Mouse (Mus musculus) liver, embryonic 15.5 days (tissue): ENCODE results near the gene Tubgcp4. TPM values are rescaled to one million over a fixed set of nuclear protein-coding genes. Genes with fewer than 3 reads are reported as not detected.
"Not testable (repeated sequence)": the region's sequence is repeated elsewhere in the genome, so short reads cannot be mapped to it uniquely, and the experiment has no call there.

Source experiments
- ATAC-seq: fragments of 200-750 bp; cut with Nextera tagmentation; 2 replicates; pipeline ENCODE4 v1.8.0; 2017; ENCODE audit warnings: moderate number of reproducible peaks, mild to moderate bottlenecking, moderate library complexity; ENCODE audit not compliant: insufficient read depth
- H3K27ac ChIP-seq: fragments of 300-500 bp; sonication (generic); replicated peaks from 2 replicates; pipeline ENCODE4 v1.5.1; 2015; ENCODE audit warnings: mild to moderate bottlenecking, inconsistent platforms
- H3K27me3 ChIP-seq: fragments of 300-500 bp; sonication (generic); 2 replicates; pipeline ENCODE4 v1.6.1; 2015; ENCODE audit warnings: mild to moderate bottlenecking, inconsistent platforms
- H3K36me3 ChIP-seq: fragments of 300-500 bp; sonication (generic); replicated peaks from 2 replicates; pipeline ENCODE4 v1.6.1; 2015; ENCODE audit warnings: moderate library complexity, mild to moderate bottlenecking, inconsistent platforms
- H3K4me1 ChIP-seq: fragments of 300-500 bp; sonication (generic); replicated peaks from 2 replicates; pipeline ENCODE4 v1.6.1; 2015; ENCODE audit warnings: inconsistent platforms
- H3K4me2 ChIP-seq: fragments of 300-500 bp; sonication (generic); 2 replicates; pipeline ENCODE4 v1.6.1; 2015; ENCODE audit warnings: moderate library complexity, mild to moderate bottlenecking, inconsistent platforms
- H3K4me3 ChIP-seq: fragments of 300-500 bp; sonication (generic); replicated peaks from 2 replicates; pipeline ENCODE4 v1.5.1; 2015; ENCODE audit warnings: mild to moderate bottlenecking, inconsistent platforms
- H3K9ac ChIP-seq: fragments of 300-500 bp; sonication (generic); 2 replicates; pipeline ENCODE4 v1.6.1; 2015; ENCODE audit warnings: moderate library complexity, mild to moderate bottlenecking, inconsistent platforms
- H3K9me3 ChIP-seq: fragments of 300-500 bp; sonication (generic); replicated peaks from 2 replicates; pipeline ENCODE4 v1.6.1; 2016; ENCODE audit warnings: inconsistent platforms
- WGBS: fragments of 180-500 bp; shearing (Covaris S2); methylation state at CpG from one replicate; pipeline ENCODE4 v1.1.7; 2015; ENCODE audit warnings: mixed read lengths; ENCODE audit not compliant: insufficient replicate concordance; 5-methylcytosine and 5-hydroxymethylcytosine counted together
- polyA plus RNA-seq: library from polyadenylated mRNA; unstranded; fragments of >200 nt; fragmentation: Nextera tagmentation; extraction: Ambion mirVana; gene quantifications from 2 replicates; pipeline ENCODE4 v1.2.1, GENCODE M21; 2015

Tubgcp4 gene
- 17.8 and 21.8 TPM in 2 replicates for polyA plus RNA-seq

DNA sequence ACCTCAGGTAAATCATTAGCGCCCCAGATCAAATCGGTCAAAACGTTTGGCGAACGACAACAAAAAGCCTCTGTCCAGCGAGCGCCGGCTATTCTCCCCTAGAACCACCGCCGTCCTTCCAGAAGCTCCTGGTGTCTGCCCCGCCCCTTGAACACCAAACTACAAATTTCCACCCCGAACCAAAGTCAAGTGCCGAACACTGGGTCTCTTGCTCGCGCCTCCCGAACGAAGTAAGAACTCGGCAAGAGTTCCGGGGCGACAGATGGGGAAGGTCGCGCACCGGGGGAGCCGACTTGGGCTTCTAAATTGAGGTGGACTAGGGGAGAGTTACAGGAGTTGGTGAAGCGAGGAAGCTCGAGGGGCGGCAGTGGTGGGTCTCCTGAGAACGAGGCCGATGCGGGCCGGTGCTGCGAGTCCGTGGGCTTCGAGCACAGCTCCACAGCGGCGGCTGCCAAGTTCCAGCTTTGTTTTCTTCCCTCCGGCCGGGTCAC lies at the start of gene Tubgcp4:
Gene Tubgcp4, plus strand, starts transcription at position 174 of the 491 bp plus-strand sequence.
- Histone ChIP-seq H3K4me1 (peaks cover 33% of the 10 kb centered on the region), H3K36me3 (peaks cover 37% of the 10 kb centered on the region), H3K9me3 (no peaks in the 10 kb centered on the region), H3K27ac (peak within 1 kb of the TSS; percentile 92), H3K9ac (peak within 1 kb of the TSS; percentile 94), H3K27me3 (no peaks in the 10 kb centered on the region), H3K4me3 (peak within 1 kb of the TSS; percentile 98), H3K4me2 (peak within 1 kb of the TSS; percentile 88)
- under 1% methylated on average over 38 of the region's 38 CpGs for WGBS
- ATAC-seq = peak; percentile 36

DNA sequence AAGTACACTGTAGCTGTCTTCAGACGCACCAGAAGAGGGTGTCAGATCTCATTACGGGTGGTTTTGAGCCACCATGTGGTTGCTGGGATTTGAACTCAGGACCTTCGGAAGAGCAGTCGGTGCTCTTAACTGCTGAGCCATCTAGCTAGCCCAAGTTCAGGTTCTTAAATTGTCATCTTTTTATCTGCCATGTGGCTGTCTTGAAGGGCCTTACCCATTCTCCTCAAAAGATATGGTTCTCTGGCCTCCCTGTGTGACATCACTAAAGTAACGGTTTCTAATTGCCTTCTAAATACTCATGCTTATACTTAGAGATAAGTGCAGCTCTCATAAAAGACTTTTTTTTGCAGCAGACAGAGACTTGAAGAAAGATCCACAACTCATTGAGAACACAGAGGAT lies 44.2 kb upstream of the Tubgcp4 start:
- not testable (repeated sequence) for H3K4me2 ChIP-seq, H3K36me3 ChIP-seq, H3K9me3 ChIP-seq, ATAC-seq, H3K4me3 ChIP-seq, H3K27me3 ChIP-seq, H3K27ac ChIP-seq, H3K9ac ChIP-seq, H3K4me1 ChIP-seq
- 71% methylated on average over 5 of the region's 5 CpGs for WGBS

GRCm38 (mm10) chr2:121127536-121127935 lies 42.9 kb upstream of the Tubgcp4 start:
- no peak overlapping the region for H3K4me3 ChIP-seq
- H3K4me1 ChIP-seq = no peaks in the 10 kb centered on the region
- ATAC-seq = no peak
- H3K4me2 ChIP-seq = no peak overlapping the region
- H3K27ac ChIP-seq = no peak overlapping the region
- H3K36me3 ChIP-seq = no peaks in the 10 kb centered on the region
- H3K27me3 ChIP-seq = no peaks in the 10 kb centered on the region
- no peak overlapping the region for H3K9ac ChIP-seq
- 61% methylated on average over 1 of the region's 1 CpGs for WGBS
- H3K9me3 ChIP-seq = no peaks in the 10 kb centered on the region

- no peak overlapping the region for H3K4me3 ChIP-seq
- no peak overlapping the region for H3K9ac ChIP-seq
- 55% methylated on average over 9 of the region's 9 CpGs for WGBS
- no peaks in the 10 kb centered on the region for H3K36me3 ChIP-seq
- ATAC-seq = no peak
- H3K27me3 ChIP-seq = no peaks in the 10 kb centered on the region
- no peak overlapping the region for H3K27ac ChIP-seq
- H3K4me2 ChIP-seq = no peak overlapping the region
- no peaks in the 10 kb centered on the region for H3K9me3 ChIP-seq
- no peaks in the 10 kb centered on the region for H3K4me1 ChIP-seq
Observed at GRCm38 (mm10) chr2:121128865-121129620, 41.4 kb upstream of the Tubgcp4 start.

- no peak for ATAC-seq
- WGBS = 53% methylated on average over 1 of the region's 1 CpGs
- no peak overlapping the region for H3K4me2 ChIP-seq
- 0 out of 2 replicates have a peak, but pooled peaks cover 4% of the 10 kb centered on the region for H3K36me3 ChIP-seq
- no peaks in the 10 kb centered on the region for H3K9me3 ChIP-seq
- no peak overlapping the region for H3K4me3 ChIP-seq
- H3K27me3 ChIP-seq = no peaks in the 10 kb centered on the region
- no peak overlapping the region for H3K9ac ChIP-seq
- H3K27ac ChIP-seq = no peak overlapping the region
- peaks cover 4% of the 10 kb centered on the region; the same call in 1 of the 2 replicates for H3K4me1 ChIP-seq
Observed at GRCm38 (mm10) chr2:121132822-121133221, 37.6 kb upstream of the Tubgcp4 start.

DNA sequence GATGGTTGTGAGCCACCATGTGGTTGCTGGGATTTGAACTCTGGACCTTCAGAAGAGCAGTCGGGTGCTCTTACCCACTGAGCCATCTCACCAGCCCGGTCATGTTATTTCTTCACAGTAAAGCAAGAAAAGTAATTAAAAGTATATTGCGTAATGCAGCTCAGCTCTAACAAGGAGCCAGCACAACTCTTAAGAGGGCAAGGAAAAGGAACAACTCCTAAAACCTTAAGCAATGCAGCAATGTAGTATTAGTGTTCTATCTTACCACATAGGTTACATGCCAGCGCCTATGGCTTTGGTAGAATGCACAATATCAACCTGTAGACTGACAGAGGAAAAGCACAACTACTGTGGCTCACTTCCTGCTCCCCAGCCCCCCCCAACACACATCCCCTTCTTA lies 33.1 kb upstream of the Tubgcp4 start:
- no peak for ATAC-seq
- H3K4me2 ChIP-seq = peak overlapping the region; percentile 31; the same call in 1 of the 2 replicates
- peaks cover 15% of the 10 kb centered on the region; the same call in 1 of the 2 replicates for H3K36me3 ChIP-seq

GRCm38 (mm10) chr2:121139266-121140017 lies 31.0 kb upstream of the Tubgcp4 start:
- H3K9me3 ChIP-seq = no peaks in the 10 kb centered on the region
- ATAC-seq = no peak
- WGBS = 47% methylated on average over 29 of the region's 29 CpGs
- peaks cover 28% of the 10 kb centered on the region; the same call in 1 of the 2 replicates for H3K36me3 ChIP-seq
- no peaks in the 10 kb centered on the region for H3K27me3 ChIP-seq
- H3K9ac ChIP-seq = peak overlapping the region; percentile 82
- peak overlapping the region; percentile 94 for H3K27ac ChIP-seq
- peak overlapping the region; percentile 95 for H3K4me2 ChIP-seq
- H3K4me1 ChIP-seq = peaks cover 38% of the 10 kb centered on the region
- H3K4me3 ChIP-seq = peak overlapping the region; percentile 89

More for the DNA sequence above, 33.1 kb upstream of the Tubgcp4 start:
- Histone ChIP-seq H3K9me3 (no peaks in the 10 kb centered on the region), H3K9ac (no peak overlapping the region), H3K4me3 (no peak overlapping the region), H3K27me3 (no peaks in the 10 kb centered on the region), H3K4me1 (peaks cover 38% of the 10 kb centered on the region), H3K27ac (no peak overlapping the region)
- WGBS = 80% methylated on average over 4 of the region's 4 CpGs

DNA sequence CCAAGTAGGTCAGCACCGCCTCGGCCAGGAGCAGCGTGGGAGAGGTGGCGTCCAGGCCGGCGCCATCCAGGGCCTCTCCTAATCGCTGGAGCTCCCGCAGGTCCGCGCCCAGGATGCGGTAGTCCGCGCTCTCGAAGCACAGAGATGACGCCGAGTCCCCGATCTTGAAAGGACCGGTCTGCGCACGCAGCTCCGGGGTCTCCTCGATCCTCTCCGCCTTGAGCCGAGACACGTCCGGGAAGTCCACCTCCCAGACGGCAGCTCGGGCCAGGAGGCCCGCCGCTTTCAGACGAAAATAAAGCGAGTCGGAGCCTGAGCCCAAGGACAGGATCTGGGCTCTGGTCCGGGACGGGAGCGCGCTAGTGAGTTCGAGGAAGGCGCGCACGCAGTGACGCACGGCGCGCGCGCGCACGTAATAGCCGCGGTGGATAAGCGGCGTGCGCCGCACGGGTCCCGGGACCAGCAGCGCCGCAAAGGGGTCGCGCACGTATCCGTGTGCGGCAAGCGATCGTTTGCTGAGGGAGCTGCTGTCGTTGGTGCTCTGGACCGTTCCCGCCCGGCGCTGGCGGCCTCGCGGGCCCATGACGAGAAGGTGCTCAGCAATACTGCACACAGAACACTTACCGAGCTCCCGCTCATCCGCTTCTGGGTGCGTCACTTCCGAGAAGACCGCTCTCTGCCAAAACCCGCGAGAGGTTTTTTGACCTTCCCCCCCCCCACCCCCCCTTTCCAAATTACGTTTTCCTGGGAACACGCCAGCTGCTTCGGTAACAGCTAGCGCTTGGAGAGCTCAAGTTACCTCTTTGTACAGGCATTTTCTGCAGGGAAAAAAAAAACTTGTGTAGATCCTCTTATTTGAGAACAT lies 30.2 kb upstream of the Tubgcp4 start, which contains the start of the genes Adal and Lcmt2:
Gene Adal, plus strand, starts transcription at position 411 of the 865 bp plus-strand sequence.
Gene Lcmt2, minus strand, starts transcription at position 636 of the 865 bp plus-strand sequence.
- peak; percentile 98 for ATAC-seq
- peak within 1 kb of the TSS; percentile 89 for H3K4me3 ChIP-seq
- peaks cover 38% of the 10 kb centered on the region for H3K4me1 ChIP-seq
- H3K9me3 ChIP-seq = no peaks in the 10 kb centered on the region
- peaks cover 33% of the 10 kb centered on the region; the same call in 1 of the 2 replicates for H3K36me3 ChIP-seq
- under 1% methylated on average over 87 of the region's 87 CpGs for WGBS
- peak within 1 kb of the TSS; percentile 94 for H3K27ac ChIP-seq
- no peaks in the 10 kb centered on the region for H3K27me3 ChIP-seq
- H3K9ac ChIP-seq = peak within 1 kb of the TSS; percentile 82
- H3K4me2 ChIP-seq = peak within 1 kb of the TSS; percentile 95

DNA sequence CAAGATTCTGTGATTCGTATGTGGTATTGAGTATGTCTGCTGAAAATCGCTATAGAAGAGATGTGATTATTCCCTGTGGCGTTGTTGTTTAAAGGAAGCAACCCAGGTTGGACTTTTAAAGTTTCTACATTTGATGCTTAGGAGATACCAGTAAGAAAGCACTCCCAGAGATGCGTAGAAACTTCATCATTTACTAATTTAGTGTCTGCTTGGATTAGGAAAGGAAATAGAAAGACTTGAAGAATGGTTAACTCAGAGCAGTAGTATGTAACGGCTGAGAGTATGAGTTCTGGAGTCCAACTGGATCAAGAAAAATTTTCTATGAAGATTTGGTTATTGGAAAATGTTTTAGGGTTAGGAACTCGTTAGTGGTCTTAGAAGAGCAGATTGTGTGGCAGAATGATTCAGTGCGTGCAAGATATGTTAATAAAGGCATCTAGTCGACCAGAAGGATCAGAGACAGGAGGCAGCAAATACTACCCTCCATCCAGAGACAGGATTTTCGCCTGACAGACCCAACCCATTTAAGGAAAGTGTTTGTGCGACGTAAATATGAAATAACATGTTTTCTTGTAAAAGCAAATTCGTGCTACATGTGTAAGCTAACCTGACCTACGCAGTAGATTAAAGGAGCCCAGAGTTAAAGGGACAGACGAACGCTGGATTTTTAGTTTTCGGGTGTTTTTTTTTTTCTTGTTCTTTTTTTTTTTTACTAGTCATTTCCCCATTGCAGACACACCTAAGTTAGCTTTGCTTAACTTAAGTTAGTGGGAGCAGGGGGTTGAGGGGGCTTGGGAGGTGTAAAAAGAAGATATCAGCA lies 29.0 kb upstream of the Tubgcp4 start:
- H3K36me3 ChIP-seq = peaks cover 41% of the 10 kb centered on the region

GRCm38 (mm10) chr2:121142415-121142814 lies 28.0 kb upstream of the Tubgcp4 start:
- Histone ChIP-seq H3K9ac (no peak overlapping the region), H3K36me3 (peaks cover 48% of the 10 kb centered on the region), H3K27ac (no peak overlapping the region), H3K27me3 (no peaks in the 10 kb centered on the region), H3K4me3 (no peak overlapping the region), H3K4me2 (no peak overlapping the region), H3K9me3 (no peaks in the 10 kb centered on the region), H3K4me1 (peaks cover 37% of the 10 kb centered on the region)
- no peak for ATAC-seq
- 46% methylated on average over 2 of the region's 2 CpGs for WGBS

More for the DNA sequence above, 29.0 kb upstream of the Tubgcp4 start:
- 67% methylated on average over 16 of the region's 16 CpGs for WGBS
- Histone ChIP-seq H3K9me3 (no peaks in the 10 kb centered on the region), H3K27ac (peak overlapping the region; percentile 94; the same call in 1 of the 2 replicates), H3K9ac (peak overlapping the region; percentile 82), H3K4me2 (peak overlapping the region; percentile 95), H3K4me1 (peaks cover 38% of the 10 kb centered on the region), H3K27me3 (no peaks in the 10 kb centered on the region), H3K4me3 (peak overlapping the region; percentile 89)
- ATAC-seq = no peak
